10 mouse cellular contexts compared by ENCODE assay signal in the genomic region with DNA sequence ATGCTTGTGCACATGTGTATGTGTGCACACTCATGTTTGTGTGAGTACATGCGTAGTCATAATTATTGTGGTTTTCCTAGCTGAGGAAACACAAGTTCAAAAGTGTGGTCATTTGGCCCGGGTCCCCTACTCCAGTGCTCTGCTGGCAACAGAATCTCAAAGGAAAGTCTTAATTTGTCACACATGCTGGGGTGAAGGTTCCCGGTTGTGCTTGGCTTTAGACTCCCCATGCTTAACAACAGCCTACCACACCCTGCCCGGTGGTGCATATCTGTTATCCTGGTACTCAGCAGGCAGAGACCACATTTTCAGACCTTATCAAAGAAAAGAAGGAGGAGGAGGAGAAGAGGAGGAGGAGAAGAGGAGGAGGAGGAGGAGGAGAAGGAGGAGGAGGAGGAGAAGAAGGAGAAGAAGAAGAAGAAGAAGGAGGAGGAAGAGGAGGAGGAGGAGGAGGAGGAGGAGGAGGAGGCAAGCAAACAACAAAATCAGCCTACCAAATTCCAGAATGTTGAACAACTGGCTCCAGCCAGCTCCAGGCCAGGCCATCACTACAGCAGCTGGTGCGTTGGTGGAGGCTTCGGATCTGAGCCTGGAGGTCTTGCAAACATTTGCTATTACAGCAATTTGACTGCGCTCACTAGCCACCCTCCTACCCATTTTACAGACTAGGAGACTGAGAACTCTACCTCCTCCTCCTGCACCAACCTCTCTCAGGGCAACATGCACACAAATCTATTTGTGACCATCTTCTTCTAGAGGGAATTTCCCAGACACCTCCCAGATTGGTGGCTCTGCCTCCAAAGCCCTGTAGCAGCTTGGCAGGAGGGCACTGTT. TPM values are rescaled to one million over a fixed set of nuclear protein-coding genes. Genes with fewer than 3 reads are reported as not detected.
A peak's percentile ranks its signal among the peaks of the same experiment; 100 is the strongest.
DNase-seq lines count a peak whose midpoint lies in the region; ATAC-seq and TF ChIP-seq lines count a peak whose summit lies in the region.
"Had no signal": no experiment of that assay in that cellular context is flagged by ENCODE, and none has a peak within 500 bp of the region (broad histone marks: within the 10 kb centered on the region; RNA-seq: fewer than 3 reads in every experiment).

No protein-coding gene starts in this region.

- H3K9ac ChIP-seq in kidney, embryonic 15.5 days: no peak overlapping the region
- H3K9ac ChIP-seq in embryonic facial prominence, embryonic 14.5 days (ENCODE audit: low read depth, low read length): no peak overlapping the region
- 0 out of 2 replicates have a peak overlapping the region, but pooled peaks have one; percentile 44 for H3K9ac ChIP-seq in heart, embryonic 16.5 days (ENCODE audit: low read length)
- H3K9ac ChIP-seq in liver, postnatal 0 days (replicated peaks): no peak overlapping the region

- DNase-seq in kidney, adult 11 months: no peak
- peak; percentile 47 for DNase-seq in embryonic facial prominence, embryonic 14.5 days (ENCODE audit: low spot score)
- no peak for DNase-seq in liver, postnatal 0 days
- DNase-seq in layer of hippocampus, adult 9-10 months (ENCODE audit: low spot score): no peak
- no peak for DNase-seq in frontal cortex, postnatal 14 days (ENCODE audit: low spot score in 2 of 2)
- DNase-seq: lung, postnatal 4 days had no signal

- no peaks in the 10 kb centered on the region for H3K27me3 ChIP-seq in kidney, embryonic 15.5 days
- H3K27me3 ChIP-seq in embryonic facial prominence, embryonic 14.5 days (replicated peaks; ENCODE audit: control insufficient read depth, insufficient read depth, low read length): no peaks in the 10 kb centered on the region
- H3K27me3 ChIP-seq in heart, embryonic 16.5 days (ENCODE audit: control insufficient read depth, insufficient read depth, low read length): no peaks in the 10 kb centered on the region
- H3K27me3 ChIP-seq in liver, postnatal 0 days (ENCODE audit: insufficient read depth, low read length): no peaks in the 10 kb centered on the region

- H3K4me3 ChIP-seq in kidney, embryonic 15.5 days (replicated peaks): no peak overlapping the region
- no peak overlapping the region for H3K4me3 ChIP-seq in embryonic facial prominence, embryonic 14.5 days (ENCODE audit: low read depth, low read length)
- H3K4me3 ChIP-seq in heart, embryonic 16.5 days (ENCODE audit: low read length): no peak overlapping the region
- no peak overlapping the region for H3K4me3 ChIP-seq in liver, postnatal 0 days (ENCODE audit: low read depth, low read length)
- H3K4me3 ChIP-seq: layer of hippocampus, adult 2 months had no signal

- H3K36me3 ChIP-seq in kidney, embryonic 15.5 days: no peaks in the 10 kb centered on the region
- no peaks in the 10 kb centered on the region for H3K36me3 ChIP-seq in embryonic facial prominence, embryonic 14.5 days (ENCODE audit: control insufficient read depth, insufficient read depth, low read length)
- H3K36me3 ChIP-seq in heart, embryonic 16.5 days (ENCODE audit: control insufficient read depth, insufficient read depth): no peaks in the 10 kb centered on the region
- no peaks in the 10 kb centered on the region for H3K36me3 ChIP-seq in liver, postnatal 0 days (replicated peaks; ENCODE audit: insufficient read depth, low read length)

- ATAC-seq in kidney, embryonic 15.5 days (replicated peaks; ENCODE audit: low FRiP score): no peak
- ATAC-seq in embryonic facial prominence, embryonic 14.5 days (ENCODE audit: low read depth): peak; percentile 10; the same call in 1 of the 2 replicates
- ATAC-seq in heart, embryonic 16.5 days (replicated peaks; ENCODE audit: extremely low read depth, insufficient read depth, low FRiP score): no peak
- peak; percentile 52 for ATAC-seq in liver, postnatal 0 days
- ATAC-seq: forebrain, embryonic 16.5 days had no signal

- no peak overlapping the region for H3K4me2 ChIP-seq in kidney, embryonic 15.5 days
- H3K4me2 ChIP-seq in embryonic facial prominence, embryonic 14.5 days (ENCODE audit: low read depth, low read length): peak overlapping the region; percentile 5; the same call in 1 of the 2 replicates
- peak overlapping the region; percentile 39 for H3K4me2 ChIP-seq in heart, embryonic 16.5 days (ENCODE audit: low read depth, low read length)
- no peak overlapping the region for H3K4me2 ChIP-seq in liver, postnatal 0 days (ENCODE audit: low read depth, low read length)

- H3K27ac ChIP-seq in kidney, embryonic 15.5 days: 0 out of 2 replicates have a peak overlapping the region, but pooled peaks have one; percentile 33
- H3K27ac ChIP-seq in embryonic facial prominence, embryonic 14.5 days (replicated peaks; ENCODE audit: low read depth, low read length): 0 out of 2 replicates have a peak overlapping the region, but pooled peaks have one; percentile 18
- peak overlapping the region; percentile 82 for H3K27ac ChIP-seq in heart, embryonic 16.5 days (ENCODE audit: low read length)
- no peak overlapping the region for H3K27ac ChIP-seq in liver, postnatal 0 days (ENCODE audit: low read depth)
- H3K27ac ChIP-seq: layer of hippocampus, adult 2 months had no signal

- TF ChIP-seq EP300 in liver, postnatal 0 days (IDR thresholded peaks at IDR 0.05; ENCODE audit: low read depth): peak; percentile 34; the same call in 1 of the 2 replicates

- H3K4me1 ChIP-seq in kidney, embryonic 15.5 days: peaks cover 22% of the 10 kb centered on the region
- H3K4me1 ChIP-seq in embryonic facial prominence, embryonic 14.5 days (ENCODE audit: control insufficient read depth, insufficient read depth, low read length): peaks cover 17% of the 10 kb centered on the region
- peaks cover 26% of the 10 kb centered on the region for H3K4me1 ChIP-seq in heart, embryonic 16.5 days (ENCODE audit: control insufficient read depth, insufficient read depth, low read length)
- H3K4me1 ChIP-seq in liver, postnatal 0 days (ENCODE audit: insufficient read depth): peaks cover 15% of the 10 kb centered on the region

- H3K9me3 ChIP-seq in kidney, embryonic 15.5 days (replicated peaks): no peaks in the 10 kb centered on the region
- no peaks in the 10 kb centered on the region for H3K9me3 ChIP-seq in embryonic facial prominence, embryonic 14.5 days (ENCODE audit: control insufficient read depth, low read length)
- no peaks in the 10 kb centered on the region for H3K9me3 ChIP-seq in heart, embryonic 16.5 days (replicated peaks; ENCODE audit: control insufficient read depth, low read length)
- no peaks in the 10 kb centered on the region for H3K9me3 ChIP-seq in liver, postnatal 0 days (ENCODE audit: low read length)

- no peak for TF ChIP-seq CTCF in liver, postnatal 0 days (IDR thresholded peaks at IDR 0.05; ENCODE audit: low read depth)

- WGBS in kidney, embryonic 15.5 days: 64% methylated on average over 7 of the region's 7 CpGs
- WGBS in embryonic facial prominence, embryonic 14.5 days: 53% methylated on average over 7 of the region's 7 CpGs
- 49% methylated on average over 7 of the region's 7 CpGs for WGBS in heart, embryonic 16.5 days
- 52% methylated on average over 7 of the region's 7 CpGs for WGBS in liver, postnatal 0 days (ENCODE audit: insufficient replicate concordance)

RNA-seq across cellular contexts. Expression of a gene that starts 5.5 kb away (rescaled TPM):
- not detected in 2 replicates for polyA plus RNA-seq in kidney, embryonic 15.5 days (2015; fragmentation: Nextera tagmentation; extraction: Ambion mirVana)
- polyA plus RNA-seq in embryonic facial prominence, embryonic 14.5 days (2014; fragmentation: Nextera tagmentation; extraction: Ambion mirVana): 0.17 and 0.46 TPM in 2 replicates
- not detected in 2 replicates for polyA plus RNA-seq in heart, embryonic 16.5 days (2015; fragmentation: Nextera tagmentation; extraction: Ambion mirVana)
- polyA plus RNA-seq in liver, postnatal 0 days (2015; fragmentation: Nextera tagmentation; extraction: Ambion mirVana): not detected in 2 replicates
- polyA plus RNA-seq: forebrain, embryonic 16.5 days had no signal

RNA-seq across cellular contexts. Expression of a gene that starts 17.2 kb away (rescaled TPM):
- polyA plus RNA-seq in kidney, embryonic 15.5 days (2015; fragmentation: Nextera tagmentation; extraction: Ambion mirVana): not detected in 2 replicates
- 0.30 and 0.56 TPM in 2 replicates for polyA plus RNA-seq in embryonic facial prominence, embryonic 14.5 days (2014; fragmentation: Nextera tagmentation; extraction: Ambion mirVana)
- polyA plus RNA-seq in heart, embryonic 16.5 days (2015; fragmentation: Nextera tagmentation; extraction: Ambion mirVana): 0.35 TPM in 1 of 2 replicates, not detected in the other
- 0.42 and 6.5 TPM in 2 replicates for polyA plus RNA-seq in liver, postnatal 0 days (2015; fragmentation: Nextera tagmentation; extraction: Ambion mirVana)
- polyA plus RNA-seq: forebrain, embryonic 16.5 days had no signal

RNA-seq across cellular contexts. Expression of a gene that starts 21.0 kb away (rescaled TPM):
- 34.2 and 35.7 TPM in 2 replicates for polyA plus RNA-seq in kidney, embryonic 15.5 days (2015; fragmentation: Nextera tagmentation; extraction: Ambion mirVana)
- polyA plus RNA-seq in embryonic facial prominence, embryonic 14.5 days (2014; fragmentation: Nextera tagmentation; extraction: Ambion mirVana): 64.8 and 67.2 TPM in 2 replicates
- polyA plus RNA-seq in heart, embryonic 16.5 days (2015; fragmentation: Nextera tagmentation; extraction: Ambion mirVana): 52.0 and 56.3 TPM in 2 replicates
- polyA plus RNA-seq in liver, postnatal 0 days (2015; fragmentation: Nextera tagmentation; extraction: Ambion mirVana): 5.1 TPM in 2 replicates

RNA-seq across cellular contexts. Expression of a gene that starts 38.0 kb away (rescaled TPM):
- not detected in 2 replicates for polyA plus RNA-seq in kidney, embryonic 15.5 days (2015; fragmentation: Nextera tagmentation; extraction: Ambion mirVana)
- polyA plus RNA-seq in embryonic facial prominence, embryonic 14.5 days (2014; fragmentation: Nextera tagmentation; extraction: Ambion mirVana): not detected in 2 replicates
- polyA plus RNA-seq in heart, embryonic 16.5 days (2015; fragmentation: Nextera tagmentation; extraction: Ambion mirVana): not detected in 2 replicates
- polyA plus RNA-seq in liver, postnatal 0 days (2015; fragmentation: Nextera tagmentation; extraction: Ambion mirVana): not detected in 2 replicates
- polyA plus RNA-seq: forebrain, embryonic 16.5 days had no signal

Comparison
In these comparisons a context has a peak if more than half of its experiments do, and no peak if none do; other contexts are left out.
1. ATAC-seq: peak in embryonic facial prominence, embryonic 14.5 days (single experiment) and liver, postnatal 0 days (single experiment); none in kidney, embryonic 15.5 days (single experiment) and heart, embryonic 16.5 days (single experiment).
2. H3K4me2 ChIP-seq: peak in embryonic facial prominence, embryonic 14.5 days (single experiment) and heart, embryonic 16.5 days (single experiment); none in kidney, embryonic 15.5 days (single experiment) and liver, postnatal 0 days (single experiment).